In the genomic region with DNA sequence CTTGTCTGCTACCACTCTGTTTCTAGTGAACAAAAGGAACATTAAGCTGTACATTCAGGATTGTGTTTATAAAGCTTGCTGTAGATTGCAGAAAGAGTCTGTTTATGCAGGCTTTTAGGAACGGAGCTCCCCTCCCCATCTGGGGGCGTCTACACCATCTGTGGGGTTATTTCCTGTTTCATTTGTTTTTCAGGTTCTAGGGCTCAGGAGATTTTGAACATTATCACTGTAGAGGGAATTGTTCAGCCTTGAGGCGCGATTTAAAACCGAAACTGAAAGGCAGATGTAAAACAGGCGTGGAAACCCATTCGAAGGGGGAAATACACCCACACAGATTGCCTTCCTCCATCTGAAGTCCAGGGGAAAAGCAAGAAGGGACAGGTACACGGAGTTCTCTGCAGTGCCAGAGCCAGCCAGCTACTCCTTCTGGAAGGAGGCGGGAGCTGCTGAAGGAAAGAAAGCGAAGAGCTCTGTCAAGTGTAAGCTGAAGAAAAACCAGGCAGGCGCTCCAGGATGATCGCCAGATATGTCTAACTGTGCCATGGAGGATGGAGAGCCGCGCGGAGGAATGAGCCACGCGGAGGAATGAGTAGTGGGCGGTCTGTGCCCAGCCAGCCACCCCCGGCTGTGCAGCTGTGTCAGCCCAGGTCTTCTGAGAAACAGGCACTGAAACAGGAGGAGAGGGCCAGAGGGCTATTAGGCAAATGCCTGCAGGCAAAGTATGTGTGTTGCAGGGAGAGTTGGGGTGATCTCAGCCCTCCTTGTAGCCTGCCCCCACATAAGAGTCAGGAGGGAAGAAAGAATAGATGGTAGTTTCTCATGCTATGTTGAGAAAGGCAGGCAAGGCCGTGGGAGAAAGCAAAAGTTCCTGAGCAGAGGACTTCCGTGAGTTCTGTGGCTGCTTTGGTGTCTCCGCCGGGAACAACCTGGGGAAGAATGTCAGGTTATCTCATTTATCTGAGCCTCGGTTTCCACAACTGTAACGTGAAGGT, we compare ENCODE assay signal across 8 mouse cellular contexts. TPM values are rescaled to one million over a fixed set of nuclear protein-coding genes. Genes with fewer than 3 reads are reported as not detected.
A peak's percentile ranks its signal among the peaks of the same experiment; 100 is the strongest.
DNase-seq lines count a peak whose midpoint lies in the region; ATAC-seq lines count a peak whose summit lies in the region.

No protein-coding gene starts in this region.

- no peak overlapping the region for H3K27ac ChIP-seq in intestine, embryonic 14.5 days (ENCODE audit: low read depth)
- H3K27ac ChIP-seq in stomach, embryonic 14.5 days (ENCODE audit: low read length) = no peak overlapping the region

- peak overlapping the region; percentile 21 for H3K4me3 ChIP-seq in intestine, embryonic 14.5 days (ENCODE audit: low read depth, low read length)
- no peak overlapping the region for H3K4me3 ChIP-seq in stomach, embryonic 14.5 days (ENCODE audit: low read depth, low read length)

- H3K9ac ChIP-seq in intestine, embryonic 14.5 days (ENCODE audit: low read length) = peak overlapping the region; percentile 20; the same call in 1 of the 2 replicates
- no peak overlapping the region for H3K9ac ChIP-seq in stomach, embryonic 14.5 days (replicated peaks; ENCODE audit: low read depth, low read length)

- H3K9me3 ChIP-seq in intestine, embryonic 14.5 days (ENCODE audit: control insufficient read depth, low read length) = no peaks in the 10 kb centered on the region
- no peaks in the 10 kb centered on the region for H3K9me3 ChIP-seq in stomach, embryonic 14.5 days (ENCODE audit: control insufficient read depth, low read depth, low read length)

- ATAC-seq in intestine, embryonic 14.5 days (replicated peaks; ENCODE audit: low FRiP score, low TSS enrichment, low read depth) = no peak
- peak; percentile 38; the same call in 1 of the 2 replicates for ATAC-seq in megakaryocyte-erythroid progenitor cell, adult 5-6 weeks (replicated peaks; ENCODE audit: low FRiP score, low TSS enrichment, poor library complexity, severe bottlenecking)
- no peak for ATAC-seq in stomach, embryonic 14.5 days (ENCODE audit: insufficient number of reproducible peaks, insufficient read depth, low FRiP score, low read depth)

- no peaks in the 10 kb centered on the region for H3K27me3 ChIP-seq in intestine, embryonic 14.5 days (replicated peaks; ENCODE audit: control insufficient read depth, insufficient read depth, low read length)
- no peaks in the 10 kb centered on the region for H3K27me3 ChIP-seq in stomach, embryonic 14.5 days (ENCODE audit: control insufficient read depth, insufficient read depth, low read length)

- H3K4me1 ChIP-seq in intestine, embryonic 14.5 days (replicated peaks; ENCODE audit: control insufficient read depth, insufficient read depth, low read length) = no peaks in the 10 kb centered on the region; the same call in 1 of the 2 replicates
- H3K4me1 ChIP-seq in stomach, embryonic 14.5 days (ENCODE audit: control insufficient read depth, insufficient read depth, low read length) = no peaks in the 10 kb centered on the region

- no peaks in the 10 kb centered on the region for H3K36me3 ChIP-seq in intestine, embryonic 14.5 days (ENCODE audit: control insufficient read depth, insufficient read depth, low read length)
- no peaks in the 10 kb centered on the region for H3K36me3 ChIP-seq in stomach, embryonic 14.5 days (ENCODE audit: control insufficient read depth, insufficient read depth, low read length)

- DNase-seq in heart, adult 11 months = peak; percentile 97
- no peak for DNase-seq in heart, postnatal 4 days
- DNase-seq in cerebellum, postnatal 10 days = peak; percentile 65 to 72
- DNase-seq in frontal cortex, postnatal 36 days (ENCODE audit: low spot score in 2 of 2) = peak; percentile 86 to 87
- peak; percentile 53 for DNase-seq in intestine, embryonic 14.5 days (ENCODE audit: low spot score)
- DNase-seq in left cerebral cortex, adult 9 months (ENCODE audit: low spot score in 2 of 2) = peak; percentile 65 to 90

- H3K4me2 ChIP-seq in intestine, embryonic 14.5 days (ENCODE audit: low read length) = peak overlapping the region; percentile 48
- H3K4me2 ChIP-seq in stomach, embryonic 14.5 days (replicated peaks; ENCODE audit: low read depth, low read length) = peak overlapping the region; percentile 35

- WGBS in intestine, embryonic 14.5 days = 44% methylated on average over 25 of the region's 25 CpGs
- WGBS in stomach, embryonic 14.5 days = 48% methylated on average over 25 of the region's 25 CpGs

RNA-seq across cellular contexts. Expression of gene Herc1, which starts 44.8 kb away (rescaled TPM):
- total RNA-seq in heart, postnatal 4 days (2021) = 10 to 100 TPM; 48.0 to 48.5 TPM
- 25.1 and 26.5 TPM in 2 replicates for polyA plus RNA-seq in intestine, embryonic 14.5 days (2014; fragmentation: Nextera tagmentation; extraction: Ambion mirVana)
- total RNA-seq in megakaryocyte-erythroid progenitor cell, adult 5-6 weeks (2014; fragmentation: Nextera tagmentation) = 91.0 and 97.4 TPM in 2 replicates
- total RNA-seq in megakaryocyte-erythroid progenitor cell, adult 5-6 weeks (2017) = 96.9 and 106 TPM in 2 replicates
- 30.7 and 32.5 TPM in 2 replicates for polyA plus RNA-seq in stomach, embryonic 14.5 days (2014; fragmentation: Nextera tagmentation; extraction: Ambion mirVana)
